Mouse (Mus musculus): ENCODE data around the gene Cd2.

The Cd2 gene

DNA sequence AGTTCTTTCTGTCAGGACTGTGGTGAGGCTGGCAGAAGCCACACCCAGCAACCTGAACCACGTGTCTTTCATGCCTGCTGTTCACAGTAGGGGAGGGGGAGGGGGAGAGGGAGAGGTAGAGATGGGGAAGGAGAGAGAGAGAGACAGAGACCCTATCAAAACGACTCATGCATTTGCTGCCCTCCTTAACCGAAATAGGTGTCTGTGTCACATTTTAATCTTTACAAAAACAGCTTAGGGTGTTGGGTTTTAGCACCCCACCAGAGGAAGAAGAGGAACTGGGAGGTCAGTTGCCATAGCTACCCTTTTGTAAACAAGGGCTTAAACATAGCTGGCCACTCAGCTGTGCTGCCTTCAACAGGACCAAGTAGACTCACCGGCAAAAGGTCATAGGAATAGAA, at the start of gene Cd2:
Cd2 (minus strand) TSS at position 29 of the 401 bp plus-strand sequence.
- DNase-seq, result peak; percentile 68

DNA sequence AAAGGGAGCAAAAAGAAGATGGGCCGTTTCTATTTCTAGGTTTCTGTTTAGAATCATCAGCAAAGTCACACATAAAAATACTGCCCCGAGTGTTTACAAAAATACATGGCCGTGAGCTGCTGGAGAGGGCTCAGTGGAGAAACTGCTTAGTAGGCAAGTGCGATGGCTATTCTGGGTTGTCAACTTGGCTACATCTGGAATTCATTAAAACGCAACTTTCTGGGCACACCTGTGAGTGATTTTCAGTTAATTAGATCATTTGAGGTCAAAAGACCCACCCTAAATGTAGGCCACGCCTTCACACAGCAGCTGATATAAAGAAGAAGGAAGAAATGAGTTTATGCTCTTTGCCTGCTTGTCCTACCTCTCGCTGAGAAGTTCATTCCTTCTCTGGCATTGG, 40.9 kb upstream of the Cd2 start:
- no peak for DNase-seq

DNA sequence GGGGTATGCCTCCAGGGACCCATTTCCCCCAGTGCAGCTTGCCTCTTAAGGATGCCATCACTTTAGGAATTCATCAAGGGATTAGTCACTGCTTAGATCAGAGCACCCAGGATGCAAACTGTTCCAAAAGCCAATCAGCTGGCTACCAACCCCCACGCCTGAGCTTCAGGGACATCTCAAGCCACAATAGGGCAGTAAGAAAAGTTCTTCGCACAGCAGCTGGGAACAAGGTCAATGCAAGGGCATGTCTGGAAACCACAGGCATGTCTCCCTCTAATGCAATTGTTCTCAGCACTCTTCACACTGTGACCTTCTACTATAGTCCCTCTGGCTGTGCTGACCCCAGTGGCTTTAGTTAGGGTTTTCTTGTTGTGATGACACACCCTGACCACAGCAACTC, 39.5 kb upstream of the Cd2 start:
- DNase-seq, result no peak

DNA sequence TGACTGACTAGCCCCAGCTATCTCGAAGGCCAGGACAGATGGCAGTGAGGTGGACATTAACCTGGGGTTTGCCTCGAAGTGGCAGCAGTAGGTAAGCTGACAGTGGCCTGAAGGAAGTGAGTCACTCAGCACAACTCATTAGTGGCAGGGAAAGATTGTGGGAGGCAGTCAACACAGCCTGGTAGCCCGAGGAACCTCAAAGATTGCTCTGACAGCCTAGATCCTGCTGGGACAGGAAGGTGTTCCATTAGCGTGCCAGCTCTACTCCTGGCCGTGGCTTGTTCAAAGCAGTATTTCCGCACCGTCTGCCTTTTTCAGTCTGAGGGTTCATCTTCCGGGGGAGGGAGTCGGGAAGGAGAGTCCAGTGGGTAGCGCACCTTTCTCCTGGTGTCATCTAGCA, 34.7 kb upstream of the Cd2 start:
- no peak for DNase-seq

DNA sequence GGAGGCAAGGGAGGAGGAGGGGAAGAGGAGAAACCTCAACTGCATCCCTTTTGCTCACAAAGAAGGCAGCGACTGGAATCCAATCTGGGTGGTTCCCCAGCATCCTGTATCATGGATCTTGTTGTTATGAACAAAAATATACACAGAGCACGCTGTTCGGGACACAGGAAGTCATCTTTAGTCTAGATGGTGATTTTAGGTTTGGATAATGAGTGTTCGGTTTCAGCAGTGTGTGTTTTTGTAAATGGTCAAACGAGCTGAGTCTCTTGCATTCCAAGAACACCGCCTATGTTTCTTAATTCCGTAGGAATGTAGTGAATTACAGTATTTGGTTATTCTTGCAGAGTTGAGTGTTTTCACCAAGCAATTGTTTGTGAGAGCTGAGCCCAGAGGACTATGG, 33.1 kb upstream of the Cd2 start:
- no peak for DNase-seq

- DNase-seq, result no peak
Observed at GRCm38 (mm10) chr3:101318516-101319170, 30.9 kb upstream of the Cd2 start.

GRCm38 (mm10) chr3:101318115-101318514, 30.4 kb upstream of the Cd2 start:
- peak; percentile 86 for DNase-seq

- DNase-seq, result no peak
Observed at GRCm38 (mm10) chr3:101314954-101315353, 27.2 kb upstream of the Cd2 start.

GRCm38 (mm10) chr3:101313266-101314051, 25.7 kb upstream of the Cd2 start:
- no peak for DNase-seq

GRCm38 (mm10) chr3:101310977-101311376, 23.2 kb upstream of the Cd2 start:
- no peak for DNase-seq

DNA sequence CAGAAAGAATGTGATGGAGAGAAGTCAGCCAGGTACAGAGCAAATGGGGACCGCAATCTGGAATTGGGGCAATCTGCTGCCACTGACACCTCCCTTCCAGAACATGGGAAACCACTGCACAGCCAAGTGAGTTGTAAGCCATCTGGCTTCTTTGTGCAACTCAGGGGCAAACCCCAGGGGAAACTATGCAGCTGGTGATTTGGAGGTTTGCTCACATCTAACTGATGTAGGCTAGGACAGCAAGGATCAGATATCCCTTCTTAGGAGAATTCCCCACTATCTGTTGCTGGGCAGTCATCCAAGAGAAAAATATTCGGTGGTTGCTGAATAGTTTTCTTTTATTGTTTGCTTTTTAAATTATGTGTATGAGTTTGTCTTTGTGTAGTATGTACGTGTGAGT, 21.9 kb upstream of the Cd2 start:
- DNase-seq, result no peak

DNA sequence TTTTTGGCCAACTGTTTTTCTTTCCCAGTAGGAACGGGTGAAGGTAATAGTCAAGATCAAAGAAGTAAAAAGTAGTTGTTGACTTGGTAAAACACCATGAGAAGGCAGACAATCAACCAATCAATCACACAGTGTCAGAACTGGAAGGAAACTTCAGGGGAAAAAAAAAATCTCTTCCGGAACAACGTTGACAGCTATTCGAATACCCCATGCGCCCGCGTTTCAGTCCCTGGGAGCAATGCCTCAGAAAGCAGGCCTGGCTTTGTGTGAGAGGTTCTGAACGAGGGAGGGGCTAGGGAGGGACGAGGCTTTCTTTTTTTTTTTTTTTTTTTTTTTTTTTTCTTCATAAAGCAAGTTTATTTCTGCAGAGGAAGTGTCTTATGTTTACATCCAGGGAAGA, 18.4 kb upstream of the Cd2 start:
- DNase-seq, result no peak

DNA sequence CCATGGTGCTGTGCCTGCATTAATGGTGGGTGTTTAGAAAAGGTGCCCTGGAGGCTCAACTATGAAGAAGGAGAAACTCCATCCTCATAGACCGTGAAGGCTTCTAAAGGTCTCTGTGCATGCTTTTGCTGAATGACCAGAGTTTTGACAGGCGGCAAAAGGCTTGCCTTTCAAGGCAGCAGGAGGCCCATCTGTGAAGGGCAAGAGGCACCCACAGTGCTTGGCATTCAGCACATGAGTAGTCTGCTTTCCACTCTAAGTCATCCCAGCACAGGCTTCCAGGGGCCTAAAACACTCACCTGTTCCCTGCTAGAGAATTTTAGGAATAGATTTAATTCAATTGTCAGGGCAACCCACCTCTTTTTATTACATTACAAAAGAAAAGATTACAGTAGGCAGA, 17.3 kb upstream of the Cd2 start:
- no peak for DNase-seq

DNA sequence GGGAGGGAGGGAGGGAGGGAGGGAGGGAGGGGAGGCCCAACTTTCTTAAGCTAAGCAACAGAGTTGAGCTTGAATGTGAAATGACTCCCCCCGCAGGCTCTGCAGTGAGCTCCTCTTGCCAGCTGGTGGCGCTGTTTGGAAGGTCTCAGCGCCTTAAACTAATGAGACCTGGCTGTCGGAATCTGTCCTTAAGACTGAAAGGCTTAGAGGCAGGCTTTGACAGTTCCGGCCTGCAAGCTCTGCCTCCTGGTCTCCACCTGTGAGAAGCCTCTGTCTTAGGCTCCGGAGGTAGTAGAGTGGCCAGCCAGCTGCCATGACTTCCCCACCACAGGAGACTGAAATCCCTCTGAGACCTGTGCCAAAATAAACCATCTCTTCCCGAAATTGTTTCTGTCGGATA, 16.4 kb upstream of the Cd2 start:
- DNase-seq, result peak; percentile 93

DNA sequence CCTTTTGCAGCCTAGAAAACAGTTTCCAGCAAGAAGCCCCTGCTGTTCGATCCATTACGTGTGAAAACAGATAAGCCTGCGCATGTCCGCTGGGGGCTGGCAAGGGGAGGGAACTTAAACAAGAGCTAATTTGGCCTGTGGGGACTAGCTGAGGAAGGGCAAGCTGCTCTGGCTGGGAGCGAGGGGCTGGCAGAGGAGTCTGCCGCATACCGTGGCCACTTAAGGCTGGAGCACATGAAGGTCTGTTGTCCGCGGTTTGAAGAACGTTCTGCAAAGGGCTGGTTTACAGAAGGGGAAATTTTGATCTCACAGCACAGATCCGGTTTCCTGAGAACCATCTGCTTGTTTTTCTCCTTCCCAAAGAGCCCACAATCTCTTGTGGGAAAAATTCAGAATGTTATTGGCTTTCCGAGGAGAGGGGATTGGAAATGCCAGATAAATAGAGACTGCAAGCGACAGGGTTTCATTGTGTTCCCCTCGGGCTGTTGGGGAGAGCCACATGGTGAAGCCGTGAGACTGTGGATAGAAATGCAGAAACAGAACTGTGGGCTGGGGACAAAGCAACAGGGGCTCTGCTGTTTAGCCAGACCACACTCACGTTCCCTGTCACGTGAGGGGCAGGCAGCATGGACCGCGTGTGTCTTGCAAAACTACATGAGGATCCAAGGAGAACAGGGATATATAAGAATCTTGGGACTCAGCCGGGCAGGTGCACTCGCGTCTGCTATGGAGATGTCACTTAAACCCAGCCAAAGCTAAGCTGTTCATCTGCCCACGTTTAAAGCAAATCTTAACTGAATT, 12.7 kb upstream of the Cd2 start:
- peak; percentile 70 for DNase-seq

DNA sequence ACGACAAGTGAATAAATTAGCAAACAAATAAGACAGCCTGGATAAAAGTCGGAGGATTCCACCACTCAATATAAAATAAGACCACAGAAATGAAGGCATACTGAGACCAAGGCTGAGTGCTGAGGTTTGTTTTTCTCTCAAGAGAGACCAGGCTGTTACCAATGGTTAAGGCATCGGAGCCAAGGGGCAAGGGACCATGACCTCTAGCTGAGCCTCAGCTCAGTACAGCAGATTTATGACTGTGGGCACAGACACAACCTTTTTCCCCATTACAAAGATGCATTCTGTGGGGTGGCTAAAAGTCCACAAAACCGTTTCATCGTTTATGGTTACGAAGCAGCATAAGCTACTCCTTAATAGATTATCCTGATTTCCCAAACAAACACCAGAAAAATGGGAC, 11.9 kb upstream of the Cd2 start:
- no peak for DNase-seq

- DNase-seq, result peak; percentile 70
Observed at GRCm38 (mm10) chr3:101297221-101297620, 9.5 kb upstream of the Cd2 start.

- DNase-seq, result peak; percentile 68
Observed at GRCm38 (mm10) chr3:101295931-101296820, 8.4 kb upstream of the Cd2 start.

DNA sequence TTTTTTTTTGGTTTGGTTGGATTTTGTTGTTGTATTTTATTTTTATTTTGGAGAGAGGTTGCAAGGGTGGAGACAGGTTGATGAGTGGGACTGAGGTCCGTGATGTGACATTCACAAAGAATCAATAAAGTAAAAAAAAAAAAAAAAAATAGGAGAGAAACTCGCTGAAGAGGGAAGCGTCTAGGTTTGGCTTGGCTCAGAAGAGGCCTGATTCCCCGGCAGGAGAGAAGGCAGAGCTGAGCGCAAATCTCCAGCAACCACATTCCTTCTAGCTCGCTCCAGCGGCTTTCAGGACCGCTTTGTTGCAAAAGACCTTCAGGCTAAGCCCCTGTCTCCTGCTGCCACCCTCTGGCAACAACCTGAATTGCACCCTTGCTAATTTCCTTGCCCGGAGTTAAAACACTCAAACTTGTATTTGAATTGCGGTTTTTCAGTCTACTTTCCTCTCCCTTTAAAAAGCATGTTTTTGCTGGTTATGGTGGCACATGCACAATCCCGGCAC, 7.7 kb upstream of the Cd2 start:
- DNase-seq, result peak; percentile 98

GRCm38 (mm10) chr3:101294487-101295365, 7.0 kb upstream of the Cd2 start:
- peak; percentile 36 for DNase-seq

- peak; percentile 19 for DNase-seq
Observed at GRCm38 (mm10) chr3:101293571-101294135, 5.9 kb upstream of the Cd2 start.

All from thymus, postnatal 4 days (tissue).